Mouse (Mus musculus): ENCODE data around the gene Phip.

Phip gene

GRCm38 (mm10) chr9:82866121-82866520 is 109.2 kb downstream of the Phip start:
- no peak for DNase-seq

GRCm38 (mm10) chr9:82861775-82862430 is 113.4 kb downstream of the Phip start:
- DNase-seq, result no peak

- DNase-seq, result no peak
Observed at GRCm38 (mm10) chr9:82861316-82861715, 114.0 kb downstream of the Phip start.

GRCm38 (mm10) chr9:82860805-82861204 is 114.5 kb downstream of the Phip start:
- no peak for DNase-seq

- DNase-seq, result no peak
Observed at GRCm38 (mm10) chr9:82856241-82856640, 119.1 kb downstream of the Phip start.

- no peak for DNase-seq
Observed at GRCm38 (mm10) chr9:82854973-82855614, 120.2 kb downstream of the Phip start.

GRCm38 (mm10) chr9:82854040-82854439 is 121.3 kb downstream of the Phip start:
- no peak for DNase-seq

- no peak for DNase-seq
Observed at GRCm38 (mm10) chr9:82842671-82843070, 132.6 kb downstream of the Phip start.

GRCm38 (mm10) chr9:82835921-82836320 is 139.4 kb downstream of the Phip start:
- no peak for DNase-seq

GRCm38 (mm10) chr9:82831891-82832290 is 143.4 kb downstream of the Phip start:
- DNase-seq, result no peak

GRCm38 (mm10) chr9:82829693-82830430 is 145.5 kb downstream of the Phip start:
- peak; percentile 90 for DNase-seq

- no peak for DNase-seq
Observed at GRCm38 (mm10) chr9:82829007-82829689, 146.2 kb downstream of the Phip start, which contains the start of gene Irak1bp1. Gene Irak1bp1 (plus strand): TSS chr9:82829540.

- no peak for DNase-seq
Observed at GRCm38 (mm10) chr9:82826426-82826825, 148.9 kb downstream of the Phip start.
